Mouse (Mus musculus) megakaryocyte, embryonic 14.5 days (primary cell): ENCODE data around the gene Nxpe4.

Experiments
- FLI1 ChIP-seq: IDR thresholded peaks from 2 replicates; pipeline ENCODE4 v1.6.1; 2012; ENCODE audit warnings: low read length, inconsistent platforms, mixed read lengths
- GATA1 ChIP-seq: IDR thresholded peaks from 3 replicates; pipeline ENCODE4 v1.6.1; 2012; ENCODE audit warnings: mixed read lengths, low read length, inconsistent platforms, borderline replicate concordance

DNA sequence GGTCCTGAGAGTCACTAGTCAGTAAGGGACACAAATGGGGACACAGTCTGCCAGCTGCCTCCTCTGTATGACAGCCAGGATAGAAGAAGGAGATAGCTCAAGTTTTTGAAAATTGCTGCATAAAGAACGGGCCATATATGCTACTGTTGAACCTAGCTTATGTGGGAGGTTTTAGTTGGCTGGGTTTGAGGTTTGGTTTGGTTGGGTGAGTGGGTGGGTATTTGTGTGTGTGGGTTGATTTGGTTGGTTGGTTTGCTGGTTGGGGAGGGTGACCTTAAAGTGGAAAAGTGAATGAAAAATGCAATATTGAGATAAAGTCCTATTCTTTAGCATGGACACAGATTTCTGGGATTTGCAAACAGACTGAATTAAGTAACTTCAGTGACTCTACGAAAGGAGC, 283.0 kb downstream of the Nxpe4 start:
- no peak for TF ChIP-seq GATA1
- no peak for TF ChIP-seq FLI1
